Mouse (Mus musculus) embryo, embryonic 11.5 days (tissue): Measurements from ENCODE around the gene Inf2.
A peak's percentile ranks its signal among the peaks of the same experiment; 100 is the strongest.

ENCODE experiments used
- DNase-seq: peaks from one replicate; pipeline ENCODE4 v3.0.0-alpha.2; 2012; ENCODE audit warnings: low read depth, low spot score

Inf2 gene

DNA sequence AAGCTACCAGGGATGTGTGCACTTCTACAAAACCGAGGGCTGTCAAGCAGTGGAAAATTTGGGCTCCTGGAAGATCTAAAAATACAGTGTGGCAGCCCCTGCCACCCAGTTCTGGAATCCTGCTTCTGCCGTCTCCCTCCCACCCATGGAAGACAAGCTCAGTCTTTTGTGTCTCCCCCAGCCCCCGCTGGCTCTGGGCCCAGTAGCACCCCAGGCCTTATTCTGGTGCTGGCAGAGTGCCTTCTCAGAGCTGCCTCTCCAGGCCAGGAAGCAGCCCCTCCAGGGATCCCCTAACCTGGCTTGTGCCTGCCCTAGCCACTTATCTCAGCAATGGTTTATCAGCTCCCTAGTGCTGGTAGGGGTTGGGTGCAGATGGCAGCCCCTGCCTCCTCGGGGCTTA lies 6.4 kb downstream of the Inf2 start:
- DNase-seq = no peak

DNA sequence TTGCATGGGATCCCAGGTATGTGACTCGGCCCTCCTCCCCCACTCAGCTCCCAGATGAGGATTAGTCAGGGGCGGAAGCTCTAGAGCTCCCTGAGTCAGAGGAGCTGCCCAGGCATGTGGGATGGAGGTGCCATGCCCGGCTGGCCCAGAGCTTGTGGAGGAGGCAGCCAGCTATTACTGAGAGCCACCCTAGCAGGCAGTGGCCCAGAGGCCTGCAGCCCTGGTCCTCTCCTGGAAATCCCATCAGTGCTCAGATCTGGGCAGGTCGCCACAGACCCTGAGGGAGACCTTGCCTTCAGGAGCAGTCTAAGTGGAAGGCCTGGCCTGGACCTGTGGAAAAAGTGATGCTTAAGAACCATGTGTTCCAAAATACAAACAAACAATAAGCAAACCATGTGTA lies 7.0 kb downstream of the Inf2 start:
- DNase-seq = no peak

DNA sequence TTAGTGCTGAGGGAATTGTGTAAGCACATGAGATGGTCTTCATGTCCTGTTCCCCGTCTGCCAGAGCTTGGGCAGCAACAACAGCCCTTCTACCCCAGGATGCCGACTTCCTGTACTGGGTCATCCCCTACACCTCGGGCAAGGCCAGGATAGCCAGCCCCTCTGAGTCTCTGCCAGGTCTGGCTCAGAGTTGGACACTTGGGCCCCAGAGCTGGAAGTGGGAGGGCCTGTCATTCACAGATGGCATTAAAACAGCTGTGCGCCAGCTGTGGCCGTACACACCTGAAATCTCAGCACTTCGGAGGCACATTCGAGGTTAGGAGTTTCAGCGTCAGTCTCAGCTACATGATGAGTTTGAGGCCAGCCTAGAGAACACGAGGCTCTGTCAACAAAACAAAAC lies 7.9 kb downstream of the Inf2 start:
- no peak for DNase-seq

DNA sequence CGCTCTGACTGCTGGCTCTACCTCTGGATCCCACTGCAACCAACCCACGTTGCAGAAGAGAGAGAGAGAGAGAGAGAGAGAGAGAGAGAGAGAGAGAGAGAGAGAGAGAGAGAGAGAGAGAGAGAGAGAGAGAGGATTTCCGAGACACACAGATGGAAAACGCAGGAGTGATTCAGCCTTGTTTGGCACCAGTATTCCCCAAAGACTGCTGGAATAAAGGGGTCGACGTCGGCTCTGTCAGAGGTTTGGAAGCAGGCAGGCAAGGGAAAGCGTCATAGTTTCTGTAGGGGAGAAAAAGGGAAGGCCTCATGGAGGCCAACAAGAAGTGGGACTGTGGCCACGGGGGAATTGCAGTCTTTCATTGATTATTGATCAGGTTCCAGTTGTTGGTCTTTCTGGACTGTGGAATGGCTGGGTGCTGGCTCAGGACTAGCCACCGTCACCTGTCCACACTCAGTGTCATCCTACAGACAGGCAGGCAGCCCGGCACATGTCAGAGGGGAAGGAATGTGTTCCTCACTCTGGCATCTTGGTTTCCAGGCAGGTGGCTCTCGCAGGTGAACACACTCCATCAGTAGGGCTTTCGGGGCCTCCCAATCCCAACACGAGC lies 8.4 kb downstream of the Inf2 start:
- DNase-seq = no peak

DNA sequence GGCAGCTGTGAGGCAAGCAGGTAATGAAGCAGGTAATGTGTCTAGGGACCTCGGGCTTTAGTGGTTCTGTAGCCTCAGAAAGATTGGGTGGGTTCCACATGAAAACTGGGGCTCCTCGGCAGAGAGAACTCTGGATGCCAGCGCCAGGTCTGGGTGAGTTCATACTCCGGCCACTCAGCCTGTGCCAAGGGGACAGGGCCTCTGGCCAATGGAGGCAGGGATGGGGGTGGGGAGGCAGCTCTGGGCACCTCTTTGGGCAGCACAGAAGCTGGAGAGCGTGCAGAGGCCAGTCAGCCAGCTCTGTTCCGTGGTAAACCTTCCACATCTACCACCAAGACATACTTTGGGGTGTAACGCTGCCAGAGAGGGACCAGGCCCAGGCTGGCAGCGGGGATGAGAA lies 9.0 kb downstream of the Inf2 start:
- no peak for DNase-seq

DNA sequence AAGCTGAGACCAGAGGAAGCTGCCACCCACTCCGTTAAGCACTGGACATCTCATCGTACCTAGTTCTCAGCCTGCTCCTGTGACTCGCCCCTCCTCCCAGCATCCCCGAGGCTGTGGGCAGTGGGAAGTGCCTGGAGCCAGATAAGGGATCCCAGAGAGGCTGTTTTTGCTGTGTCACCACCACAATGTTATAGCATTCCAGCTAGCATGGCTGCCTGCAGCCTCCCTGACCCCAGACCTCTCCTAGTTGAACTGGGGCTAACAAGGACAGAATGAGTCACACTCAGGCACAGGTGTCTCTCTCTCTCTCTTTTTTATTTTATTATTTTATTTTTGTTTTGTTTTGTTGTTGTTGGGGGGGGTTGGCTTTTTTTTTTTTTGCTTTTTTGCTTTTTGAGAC lies 10.6 kb downstream of the Inf2 start:
- no peak for DNase-seq

DNA sequence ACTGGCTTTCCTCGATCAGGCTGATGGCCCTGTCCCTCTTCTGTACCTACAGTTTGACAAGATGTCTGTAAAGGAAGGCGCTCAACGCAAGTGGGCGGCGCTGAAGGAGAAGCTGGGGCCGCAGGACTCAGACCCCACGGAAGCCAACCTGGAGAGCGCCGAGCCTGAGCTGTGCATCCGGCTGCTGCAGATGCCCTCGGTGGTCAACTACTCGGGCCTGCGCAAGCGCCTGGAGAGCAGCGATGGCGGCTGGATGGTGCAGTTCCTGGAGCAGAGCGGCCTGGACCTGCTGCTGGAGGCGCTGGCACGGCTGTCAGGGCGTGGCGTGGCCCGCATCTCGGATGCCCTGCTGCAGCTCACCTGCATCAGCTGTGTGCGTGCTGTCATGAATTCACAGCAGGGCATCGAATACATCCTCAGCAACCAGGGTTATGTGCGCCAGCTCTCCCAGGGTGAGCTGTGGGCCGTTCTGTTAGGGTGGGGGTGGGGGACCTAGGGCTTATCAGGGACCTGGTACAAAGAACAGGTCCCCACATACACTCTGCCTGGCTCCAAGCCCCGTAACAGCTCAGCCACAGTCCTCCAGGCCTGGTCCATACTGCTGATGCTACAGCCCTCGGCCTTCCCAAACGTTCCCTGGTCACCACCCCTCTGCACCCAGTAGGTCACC lies 11.5 kb downstream of the Inf2 start:
- DNase-seq = no peak

DNA sequence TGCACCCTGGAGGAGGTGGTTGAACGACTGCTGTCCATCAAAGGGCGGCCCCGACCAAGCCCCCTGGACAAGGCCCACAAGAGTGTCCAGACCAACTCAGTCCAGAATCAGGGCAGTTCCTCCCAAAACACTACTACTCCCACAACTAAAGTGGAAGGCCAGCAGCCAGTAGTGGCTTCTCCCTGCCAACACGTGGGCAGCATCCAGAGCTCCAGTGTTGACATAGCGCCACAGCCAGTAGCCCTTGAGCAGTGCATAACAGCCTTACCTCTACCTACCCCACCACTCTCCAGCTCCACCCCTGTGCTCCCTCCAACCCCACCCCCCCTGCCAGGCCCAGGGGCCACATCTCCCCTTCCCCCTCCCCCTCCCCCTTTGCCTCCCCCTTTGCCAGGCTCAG lies 15.4 kb downstream of the Inf2 start:
- DNase-seq = no peak

DNA sequence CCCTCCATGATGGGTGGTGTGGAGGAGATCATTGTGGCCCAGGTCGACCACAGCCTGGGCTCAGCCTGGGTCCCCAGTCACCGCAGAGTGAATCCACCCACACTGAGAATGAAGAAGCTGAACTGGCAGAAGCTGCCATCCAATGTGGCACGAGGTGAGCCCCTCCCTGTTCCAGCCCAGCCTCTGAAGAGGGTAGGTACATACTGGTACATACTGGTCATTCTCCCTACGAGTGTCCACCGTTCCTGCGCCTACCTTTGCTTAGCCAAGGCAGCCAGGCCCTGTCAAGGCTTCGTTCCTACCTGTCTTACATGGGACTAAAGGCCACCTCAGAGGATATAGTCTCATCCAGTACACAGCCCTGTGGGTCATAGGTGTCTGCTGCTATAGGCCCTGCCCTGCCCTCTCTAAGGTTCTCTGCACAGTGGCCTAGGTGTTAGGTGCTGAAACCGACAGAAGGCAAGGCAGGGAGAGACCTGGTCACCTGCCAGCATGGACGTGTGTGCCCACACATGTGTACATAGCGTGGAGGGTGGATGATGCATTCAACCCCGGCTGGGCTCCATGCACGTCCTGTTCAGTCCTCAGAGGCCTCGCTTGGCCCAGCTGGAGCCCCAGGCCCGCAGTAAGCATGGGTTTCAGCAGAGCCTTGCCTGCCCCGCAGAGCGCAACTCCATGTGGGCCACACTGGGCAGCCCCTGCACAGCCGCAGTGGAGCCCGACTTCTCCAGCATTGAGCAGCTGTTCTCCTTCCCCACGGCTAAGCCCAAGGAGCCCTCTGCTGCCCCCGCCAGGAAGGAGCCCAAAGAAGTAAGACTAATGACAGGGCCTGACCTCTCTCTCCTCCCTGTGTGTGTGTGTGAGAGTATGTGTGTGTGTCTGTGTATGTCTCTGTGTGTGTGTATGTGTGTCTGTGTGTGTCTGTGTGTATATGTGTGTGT lies 16.4 kb downstream of the Inf2 start:
- no peak for DNase-seq

DNA sequence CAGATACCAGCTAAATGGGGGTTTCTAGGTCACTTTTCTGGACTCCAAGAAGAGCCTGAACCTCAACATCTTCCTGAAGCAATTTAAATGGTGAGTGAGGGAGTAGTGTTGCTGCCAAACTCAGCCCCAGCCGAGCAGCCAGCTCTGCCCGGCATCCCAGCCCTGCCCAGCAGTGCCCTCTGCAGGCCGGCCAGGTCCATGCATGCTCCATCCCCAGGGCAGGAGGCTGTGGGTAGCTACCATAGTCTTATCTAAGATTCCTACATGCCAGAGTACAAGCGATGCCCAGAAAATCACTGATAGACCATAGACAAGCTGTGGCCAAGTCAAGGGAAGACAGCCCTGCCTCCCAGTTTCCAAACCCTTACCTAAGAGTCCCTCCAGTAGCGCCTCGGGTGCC lies 17.2 kb downstream of the Inf2 start:
- peak; percentile 46 for DNase-seq

DNA sequence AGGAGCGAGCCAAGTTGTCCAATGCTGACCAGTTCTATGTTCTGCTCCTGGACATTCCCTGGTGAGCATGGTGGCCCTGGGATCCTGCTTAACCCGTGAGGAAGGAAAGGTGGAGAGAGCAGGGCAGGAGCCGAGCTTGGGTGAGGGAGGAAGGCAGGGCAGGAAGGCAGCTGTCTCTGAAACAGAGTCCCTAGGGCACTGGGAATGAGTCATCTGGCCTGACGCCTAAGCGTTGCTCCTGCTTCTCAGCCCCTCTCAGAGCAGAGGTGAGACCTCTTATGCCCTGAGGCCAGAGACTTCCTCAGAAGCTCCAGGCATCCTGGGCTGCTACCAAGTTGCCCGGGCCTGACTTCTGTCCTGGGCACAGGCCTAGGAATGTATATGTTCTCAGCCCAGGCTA lies 18.4 kb downstream of the Inf2 start:
- DNase-seq = no peak

DNA sequence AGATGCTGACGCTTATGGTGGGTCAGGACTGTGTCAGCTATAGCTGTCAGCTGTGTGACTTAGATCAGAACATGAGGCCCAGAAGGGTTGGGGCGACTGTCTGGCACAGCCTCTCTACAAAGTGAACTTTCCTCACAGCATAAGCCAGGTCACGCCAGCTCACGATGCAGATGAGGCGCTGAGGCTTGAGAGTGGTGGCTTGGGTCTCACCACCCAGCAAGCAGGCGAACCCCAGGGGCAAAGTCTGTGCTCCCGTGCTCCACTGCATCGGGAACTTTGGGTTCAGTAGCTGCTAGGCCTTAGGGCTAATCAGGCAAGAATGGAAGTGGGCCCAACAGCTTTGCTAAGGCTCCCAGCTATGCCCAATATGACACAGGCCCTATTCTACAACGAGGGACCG lies 20.4 kb downstream of the Inf2 start:
- DNase-seq = no peak

DNA sequence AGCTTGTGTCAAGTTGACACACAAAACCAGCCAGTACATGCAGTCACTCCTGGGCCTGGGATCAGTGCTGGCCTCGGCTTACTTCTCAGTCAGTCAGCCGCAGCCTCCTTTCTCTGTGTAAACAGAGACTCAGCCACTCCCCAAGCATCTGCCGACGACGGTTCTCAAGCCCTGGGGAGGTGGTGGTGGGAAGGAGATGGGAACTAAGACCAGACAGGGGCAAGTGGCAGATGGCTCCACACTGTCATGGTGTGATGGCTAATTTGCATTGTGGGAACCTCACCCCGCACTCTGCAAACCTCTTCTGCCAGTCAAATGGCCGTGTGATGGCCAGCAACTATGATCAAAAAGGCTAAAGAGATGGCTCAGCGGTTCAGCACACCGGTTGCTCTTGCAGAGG lies 28.1 kb downstream of the Inf2 start:
- no peak for DNase-seq

DNA sequence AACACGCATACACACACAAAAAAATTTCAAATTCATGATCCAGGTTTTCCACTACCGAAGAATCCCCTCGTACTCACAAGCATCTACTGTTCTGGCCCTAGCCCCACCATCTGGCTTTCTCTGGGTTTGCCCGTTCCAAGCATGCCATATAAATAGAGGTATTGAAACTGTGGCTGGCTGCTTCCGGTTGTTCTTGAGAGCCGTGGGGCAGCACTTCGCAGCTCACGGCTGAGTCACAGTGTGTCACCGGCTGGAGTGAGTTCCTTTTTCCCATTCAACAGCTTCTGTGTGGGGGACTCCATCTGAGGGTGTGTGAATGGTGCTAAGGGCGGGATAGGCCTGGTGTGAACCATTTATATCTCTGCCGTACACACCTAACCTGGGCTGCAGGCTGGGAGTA lies 28.6 kb downstream of the Inf2 start:
- no peak for DNase-seq

DNA sequence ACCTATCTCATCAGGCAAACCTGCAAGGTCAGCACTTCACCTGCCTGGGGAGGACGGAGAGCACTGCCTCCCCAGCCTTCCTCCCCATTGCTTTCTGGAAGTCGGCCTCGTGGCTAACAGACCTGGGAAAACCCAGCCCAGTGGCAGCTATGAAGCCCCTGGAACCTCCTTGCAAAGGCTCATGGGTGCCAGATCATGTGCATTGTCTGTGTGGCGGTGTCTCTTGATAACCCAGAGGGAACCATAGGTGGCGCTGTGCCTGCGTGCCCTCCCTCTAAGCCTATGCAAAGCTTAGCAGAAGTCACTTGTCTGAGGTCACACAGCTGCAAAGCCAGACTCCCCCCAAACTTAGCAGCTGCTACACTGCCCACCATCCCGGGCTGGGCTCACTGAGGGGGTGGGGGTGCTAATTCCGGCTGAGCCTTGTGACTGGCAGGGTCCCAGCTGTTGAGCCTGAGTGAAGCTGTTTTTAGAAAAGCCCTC lies 29.4 kb downstream of the Inf2 start:
- peak; percentile 56 for DNase-seq

DNA sequence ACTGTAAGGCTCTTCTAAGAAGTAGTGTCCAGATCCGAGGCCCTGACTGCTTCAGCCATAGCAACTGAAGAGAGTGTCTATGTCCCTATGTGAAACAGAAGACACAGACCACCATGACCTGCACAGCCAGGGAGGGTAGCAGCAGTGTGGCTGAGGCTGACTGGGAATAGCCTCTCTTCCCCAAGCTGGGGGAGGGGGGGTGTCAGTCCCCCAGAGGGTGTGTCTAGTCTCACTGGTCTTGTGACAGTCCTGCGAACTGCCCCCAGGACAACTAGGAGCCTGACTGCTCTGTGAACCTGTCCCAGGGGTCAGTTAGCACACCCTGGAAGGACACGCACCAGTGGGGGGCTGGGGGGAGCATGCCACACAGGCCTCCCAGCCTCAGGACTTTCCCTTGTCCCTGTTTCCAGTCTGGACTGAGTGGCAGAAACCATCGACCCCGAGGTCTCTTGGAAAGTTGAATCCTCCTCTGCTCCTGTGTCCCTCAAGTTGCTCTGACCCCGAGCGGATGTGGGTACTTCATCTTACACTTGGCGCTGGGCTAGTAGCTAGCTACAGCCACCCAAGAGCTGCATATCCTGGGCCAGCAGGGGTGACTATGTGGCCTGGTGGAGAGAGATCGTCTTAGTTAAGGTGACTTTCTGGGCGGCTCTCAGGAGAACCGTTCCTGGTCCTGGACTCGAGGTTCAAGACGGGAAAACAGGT lies 30.5 kb downstream of the Inf2 start:
- no peak for DNase-seq

DNA sequence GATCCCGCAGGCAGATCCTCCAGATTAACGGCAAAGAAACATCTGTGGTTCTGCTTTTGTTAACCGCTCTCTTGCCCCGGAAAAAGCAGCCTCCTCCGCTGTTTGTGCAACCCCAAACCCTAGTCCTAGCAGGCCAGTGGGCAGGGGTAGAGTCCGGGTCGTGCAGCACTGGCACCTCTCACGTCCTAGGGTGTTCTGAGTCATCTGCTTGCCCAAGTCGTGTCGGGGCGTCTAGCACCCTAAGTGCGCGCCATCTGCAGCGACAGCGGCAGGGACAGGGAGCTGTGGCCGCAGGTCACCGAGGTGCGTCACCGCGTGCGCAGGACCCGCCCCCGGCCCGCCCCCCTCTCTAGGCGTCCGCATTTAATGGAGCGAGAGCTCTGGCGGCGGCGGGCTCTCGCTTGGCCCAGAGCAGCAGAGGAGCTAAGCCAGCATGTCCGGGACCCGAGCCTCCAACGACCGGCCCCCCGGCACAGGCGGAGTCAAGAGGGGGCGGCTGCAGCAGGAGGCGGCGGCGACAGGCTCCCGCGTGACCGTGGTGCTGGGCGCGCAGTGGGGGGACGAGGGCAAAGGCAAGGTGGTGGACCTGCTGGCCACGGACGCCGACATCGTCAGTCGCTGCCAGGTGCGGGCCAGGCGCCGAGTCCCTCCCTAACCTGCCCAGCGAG lies 31.2 kb downstream of the Inf2 start, which contains the start of gene Adssl1:
Gene Adssl1, plus strand, starts transcription at position 360 of the 668 bp plus-strand sequence.
- DNase-seq = peak; percentile 39

DNA sequence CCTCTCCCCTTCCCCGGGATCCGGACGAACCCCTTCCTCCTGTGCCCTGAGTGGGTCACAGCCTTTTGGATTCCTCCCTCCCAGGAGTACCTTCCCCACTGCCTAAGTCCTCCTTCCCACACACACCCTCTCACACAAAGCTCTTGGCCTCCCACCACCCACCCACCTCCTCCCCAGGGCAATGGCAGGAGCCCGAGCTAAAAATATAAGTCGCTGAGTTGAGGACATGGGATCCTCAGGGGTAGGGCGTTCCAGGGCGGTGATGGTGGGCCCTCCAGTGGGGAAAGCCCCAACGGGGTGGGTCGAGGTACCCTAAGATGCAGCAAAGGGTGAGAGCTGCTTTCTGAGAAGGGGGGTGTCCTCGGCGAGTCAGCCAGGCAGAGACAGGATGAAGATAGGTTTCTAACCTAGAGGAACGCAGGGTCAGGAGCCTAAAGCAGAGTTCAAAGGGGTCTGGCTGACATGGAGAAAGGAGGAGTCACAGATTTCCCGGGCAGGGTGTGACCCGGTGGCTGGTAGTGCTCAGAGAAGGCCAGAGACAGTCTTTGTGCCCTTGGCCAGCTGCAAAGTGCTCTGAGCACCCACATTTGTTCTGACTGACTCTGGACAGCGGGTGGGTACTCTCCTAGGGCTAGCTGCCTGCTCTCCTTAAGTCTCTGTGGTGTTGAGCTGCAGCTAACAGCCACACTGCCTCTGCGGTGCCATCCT lies 31.9 kb downstream of the Inf2 start:
- no peak for DNase-seq

DNA sequence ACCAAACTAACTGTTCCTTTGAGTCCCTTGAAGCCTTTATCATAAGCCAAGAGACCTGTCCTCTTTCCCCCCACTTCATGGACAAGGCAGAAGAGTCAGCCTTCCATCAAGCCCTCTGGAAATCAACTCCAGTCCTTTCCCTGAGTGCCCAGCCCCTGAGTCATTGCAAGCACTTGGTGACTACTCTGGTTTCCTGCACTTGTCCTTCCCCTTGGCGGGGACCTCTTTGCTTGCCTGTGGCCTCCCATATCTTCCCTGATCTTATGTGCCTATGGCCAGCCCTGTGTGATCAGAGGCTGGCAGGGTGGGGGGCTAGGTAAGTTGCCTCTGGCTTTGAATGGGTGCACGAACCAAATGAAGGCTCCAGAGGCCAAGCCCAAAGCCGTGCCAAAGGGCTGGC lies 33.3 kb downstream of the Inf2 start:
- no peak for DNase-seq

DNA sequence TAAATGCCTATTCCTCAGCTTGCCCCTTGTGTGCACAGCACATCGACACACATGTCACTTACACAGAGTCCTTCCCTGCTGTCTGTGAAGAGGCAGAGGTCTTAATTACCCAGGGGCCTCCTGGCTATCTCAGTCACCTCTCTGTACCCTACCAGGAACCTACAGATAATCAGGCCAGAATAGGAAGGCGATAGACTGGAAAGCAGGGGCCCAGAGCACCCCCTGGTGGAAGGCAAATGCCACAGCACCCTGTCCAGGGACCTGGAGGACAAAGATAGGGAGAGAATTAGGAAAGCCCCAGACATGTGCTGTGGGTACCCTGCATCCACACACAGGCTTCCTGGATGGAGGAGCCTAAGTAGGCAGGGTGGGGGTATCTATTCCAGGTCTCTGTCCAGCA lies 35.2 kb downstream of the Inf2 start:
- DNase-seq = no peak

DNA sequence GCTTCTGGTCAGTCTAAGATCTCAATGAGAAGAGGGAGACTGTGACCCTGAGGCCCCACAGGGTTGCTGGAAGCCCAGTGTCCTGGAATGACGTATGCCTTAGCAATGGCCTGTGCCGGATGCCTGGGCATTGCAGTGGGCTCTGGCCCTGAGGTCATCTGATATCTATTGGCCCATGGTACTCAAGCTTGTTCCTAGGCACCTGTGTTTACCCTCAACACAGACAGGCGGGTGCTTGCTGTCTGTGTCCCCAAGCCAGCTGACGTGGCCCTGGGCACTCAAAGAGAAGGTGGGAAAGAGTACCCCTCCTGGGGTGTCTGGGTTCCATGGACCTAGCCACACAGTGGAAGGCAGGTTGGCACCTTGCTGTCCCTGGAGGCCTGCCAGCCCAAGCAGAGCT lies 37.1 kb downstream of the Inf2 start:
- DNase-seq = no peak
